Mouse (Mus musculus) midbrain, embryonic 14.5 days (tissue): ENCODE results near the gene Dnm1. TPM values are rescaled to one million over a fixed set of nuclear protein-coding genes. Genes with fewer than 3 reads are reported as not detected.

Source experiments
- ATAC-seq: fragments of 200-750 bp; cut with Nextera tagmentation; 2 replicates; pipeline ENCODE4 v1.8.0; 2017; ENCODE audit warnings: moderate number of reproducible peaks, moderate library complexity; ENCODE audit not compliant: low FRiP score, low TSS enrichment
- DNase-seq: peaks from one replicate; pipeline ENCODE4 v3.0.0-alpha.2; 2015
- H3K27ac ChIP-seq: fragments of 300-500 bp; sonication (generic); replicated peaks from 2 replicates; pipeline ENCODE4 v1.5.1; 2014; ENCODE audit warnings: mild to moderate bottlenecking, low read depth, low read length, moderate library complexity
- H3K27me3 ChIP-seq: fragments of 300-500 bp; sonication (generic); 2 replicates; pipeline ENCODE4 v1.6.1; 2014; ENCODE audit warnings: low read length, control low read depth, mixed read lengths; ENCODE audit not compliant: control insufficient read depth, insufficient read depth
- H3K36me3 ChIP-seq: fragments of 300-500 bp; sonication (generic); 2 replicates; pipeline ENCODE4 v1.6.1; 2014; ENCODE audit warnings: low read length, control low read depth; ENCODE audit not compliant: control insufficient read depth, insufficient read depth
- H3K4me1 ChIP-seq: fragments of 300-500 bp; sonication (generic); 2 replicates; pipeline ENCODE4 v1.6.1; 2014; ENCODE audit warnings: mild to moderate bottlenecking, antibody characterized with exemption, low read length, control low read depth; ENCODE audit not compliant: control insufficient read depth, insufficient read depth
- H3K4me2 ChIP-seq: fragments of 300-500 bp; sonication (generic); 2 replicates; pipeline ENCODE4 v1.6.1; 2014; ENCODE audit warnings: mild to moderate bottlenecking, low read length, moderate library complexity
- H3K4me3 ChIP-seq: fragments of 300-500 bp; sonication (generic); replicated peaks from 2 replicates; pipeline ENCODE4 v1.5.1; 2014; ENCODE audit warnings: low read depth, low read length
- H3K9ac ChIP-seq: fragments of 300-500 bp; sonication (generic); replicated peaks from 2 replicates; pipeline ENCODE4 v1.6.1; 2014; ENCODE audit warnings: mild to moderate bottlenecking, low read length, moderate library complexity
- H3K9me3 ChIP-seq: fragments of 300-500 bp; sonication (generic); 2 replicates; pipeline ENCODE4 v1.6.1; 2016; ENCODE audit warnings: low read length, control low read depth, mixed read lengths; ENCODE audit not compliant: control insufficient read depth
- WGBS: fragments of 180-500 bp; shearing (Covaris S2); extraction: QIAGEN DNeasy Blood & Tissue Kit; methylation state at CpG from one replicate; pipeline ENCODE4 v1.1.7; 2014; 5-methylcytosine and 5-hydroxymethylcytosine counted together
- polyA plus RNA-seq: library from polyadenylated mRNA; unstranded; fragments of >200 nt; fragmentation: Nextera tagmentation; extraction: Ambion mirVana; gene quantifications from 2 replicates; pipeline ENCODE4 v1.2.1, GENCODE M21; 2014

The Dnm1 gene
- polyA plus RNA-seq, 1 experiment from 2014 or later, result 90.6 TPM

GRCm38 (mm10) chr2:32348311-32348710 lies 4.8 kb downstream of the Dnm1 start:
- H3K36me3 ChIP-seq, result peaks cover 4% of the 10 kb centered on the region; the same call in 1 of the 2 replicates
- no peak for ATAC-seq
- H3K9ac ChIP-seq, result no peak overlapping the region
- 88% methylated on average over 11 of the region's 11 CpGs for WGBS
- H3K27ac ChIP-seq, result no peak overlapping the region
- no peak overlapping the region for H3K4me3 ChIP-seq
- no peaks in the 10 kb centered on the region for H3K27me3 ChIP-seq
- H3K4me1 ChIP-seq, result peaks cover 20% of the 10 kb centered on the region
- DNase-seq, result no peak
- no peak overlapping the region for H3K4me2 ChIP-seq
- no peaks in the 10 kb centered on the region for H3K9me3 ChIP-seq

GRCm38 (mm10) chr2:32347019-32347418 lies 6.1 kb downstream of the Dnm1 start:
- Histone ChIP-seq H3K9me3 (no peaks in the 10 kb centered on the region), H3K27ac (no peak overlapping the region), H3K4me1 (peaks cover 20% of the 10 kb centered on the region), H3K4me2 (no peak overlapping the region), H3K27me3 (no peaks in the 10 kb centered on the region), H3K4me3 (no peak overlapping the region), H3K36me3 (peaks cover 4% of the 10 kb centered on the region; the same call in 1 of the 2 replicates), H3K9ac (no peak overlapping the region)
- 79% methylated on average over 6 of the region's 6 CpGs for WGBS
- DNase-seq (no peak), ATAC-seq (no peak)

- DNase-seq (no peak), ATAC-seq (no peak)
- Histone ChIP-seq H3K27me3 (no peaks in the 10 kb centered on the region), H3K4me2 (no peak overlapping the region), H3K9me3 (no peaks in the 10 kb centered on the region), H3K36me3 (peaks cover 12% of the 10 kb centered on the region), H3K4me1 (no peaks in the 10 kb centered on the region), H3K9ac (no peak overlapping the region), H3K27ac (no peak overlapping the region), H3K4me3 (no peak overlapping the region)
- 55% methylated on average over 14 of the region's 14 CpGs for WGBS
These were observed 8.4 kb downstream of the Dnm1 start for GRCm38 (mm10) chr2:32344598-32345321.

- Histone ChIP-seq H3K27me3 (no peaks in the 10 kb centered on the region), H3K4me2 (no peak overlapping the region), H3K9me3 (no peaks in the 10 kb centered on the region), H3K4me3 (no peak overlapping the region), H3K36me3 (peaks cover 18% of the 10 kb centered on the region), H3K4me1 (no peaks in the 10 kb centered on the region), H3K9ac (no peak overlapping the region), H3K27ac (no peak overlapping the region)
- WGBS, result 74% methylated on average over 10 of the region's 10 CpGs
- no peak for ATAC-seq
- no peak for DNase-seq
These were observed 9.1 kb downstream of the Dnm1 start for GRCm38 (mm10) chr2:32344056-32344455.

GRCm38 (mm10) chr2:32343351-32343671 lies 9.8 kb downstream of the Dnm1 start:
- Histone ChIP-seq H3K27ac (no peak overlapping the region), H3K4me2 (no peak overlapping the region), H3K27me3 (no peaks in the 10 kb centered on the region), H3K4me1 (no peaks in the 10 kb centered on the region), H3K36me3 (peaks cover 18% of the 10 kb centered on the region), H3K9me3 (no peaks in the 10 kb centered on the region), H3K9ac (no peak overlapping the region), H3K4me3 (no peak overlapping the region)
- ATAC-seq (no peak), DNase-seq (no peak)
- WGBS, result 95% methylated on average over 2 of the region's 2 CpGs

- no peaks in the 10 kb centered on the region for H3K4me1 ChIP-seq
- no peak overlapping the region for H3K4me2 ChIP-seq
- no peak overlapping the region for H3K9ac ChIP-seq
- DNase-seq (no peak), ATAC-seq (no peak)
- H3K4me3 ChIP-seq, result no peak overlapping the region
- H3K27ac ChIP-seq, result peak overlapping the region; percentile 41; the same call in 1 of the 2 replicates
- no peaks in the 10 kb centered on the region for H3K27me3 ChIP-seq
- WGBS, result 66% methylated on average over 6 of the region's 6 CpGs
- peaks cover 19% of the 10 kb centered on the region for H3K36me3 ChIP-seq
- H3K9me3 ChIP-seq, result no peaks in the 10 kb centered on the region
These were observed 10.4 kb downstream of the Dnm1 start for GRCm38 (mm10) chr2:32342539-32343350.

- Histone ChIP-seq H3K27ac (no peak overlapping the region), H3K4me1 (no peaks in the 10 kb centered on the region), H3K9me3 (no peaks in the 10 kb centered on the region), H3K4me3 (no peak overlapping the region), H3K4me2 (no peak overlapping the region), H3K9ac (no peak overlapping the region), H3K27me3 (no peaks in the 10 kb centered on the region), H3K36me3 (peaks cover 25% of the 10 kb centered on the region)
- 76% methylated on average over 4 of the region's 4 CpGs for WGBS
- no peak for DNase-seq
- ATAC-seq, result no peak
These were observed 11.1 kb downstream of the Dnm1 start for GRCm38 (mm10) chr2:32342039-32342438.

- Histone ChIP-seq H3K4me1 (no peaks in the 10 kb centered on the region), H3K4me3 (no peak overlapping the region), H3K36me3 (peaks cover 29% of the 10 kb centered on the region), H3K9me3 (no peaks in the 10 kb centered on the region), H3K4me2 (no peak overlapping the region), H3K9ac (no peak overlapping the region), H3K27ac (no peak overlapping the region), H3K27me3 (no peaks in the 10 kb centered on the region)
- ATAC-seq (no peak), DNase-seq (no peak)
- WGBS, result 90% methylated on average over 4 of the region's 4 CpGs
These were observed 11.6 kb downstream of the Dnm1 start for GRCm38 (mm10) chr2:32341634-32341939.
